Mouse (Mus musculus): Measurements from ENCODE around the gene Zfp819.

DNA sequence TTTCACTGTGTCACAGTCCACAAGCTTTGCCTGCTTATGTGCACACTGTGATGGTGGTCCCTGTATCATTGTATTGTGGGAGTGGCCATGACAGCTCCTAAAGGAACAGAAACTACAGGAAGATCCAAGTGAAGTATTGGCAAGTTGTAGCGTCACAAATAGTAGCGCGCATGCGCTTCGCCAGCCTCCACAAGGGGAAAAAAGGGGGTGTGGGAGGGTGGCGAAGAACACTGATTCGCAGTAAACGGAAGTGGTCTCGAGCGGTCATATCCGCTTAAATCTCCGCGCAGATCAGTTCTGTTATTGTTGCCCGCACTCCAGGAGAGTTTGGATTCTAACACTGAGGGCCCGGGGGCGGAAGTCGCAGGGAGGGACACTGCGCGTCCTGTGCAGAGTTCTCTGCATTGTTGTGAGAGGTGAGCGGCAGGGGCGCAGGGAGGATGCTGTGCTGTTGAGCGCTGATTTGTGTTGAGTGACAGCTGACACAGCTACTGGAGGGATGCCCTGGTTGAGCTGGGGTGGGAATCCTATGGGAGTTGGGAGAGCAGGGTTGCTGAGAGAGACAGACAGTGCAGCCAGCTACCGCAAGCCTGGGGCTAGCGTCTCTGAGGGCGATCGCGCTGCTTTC is 44.8 kb upstream of the Zfp819 start, which contains the start of gene Zfp658:
- peak; percentile 31 for TF ChIP-seq CTCF (IDR thresholded peaks at IDR 0.05)
- 0 out of 2 replicates have a peak, but pooled peaks have one; percentile 51 for TF ChIP-seq EP300 (IDR thresholded peaks at IDR 0.05; ENCODE audit: insufficient read depth, low read depth, low read length)
